Comparison of ENCODE assay signal across 19 mouse cellular contexts in the genomic region with DNA sequence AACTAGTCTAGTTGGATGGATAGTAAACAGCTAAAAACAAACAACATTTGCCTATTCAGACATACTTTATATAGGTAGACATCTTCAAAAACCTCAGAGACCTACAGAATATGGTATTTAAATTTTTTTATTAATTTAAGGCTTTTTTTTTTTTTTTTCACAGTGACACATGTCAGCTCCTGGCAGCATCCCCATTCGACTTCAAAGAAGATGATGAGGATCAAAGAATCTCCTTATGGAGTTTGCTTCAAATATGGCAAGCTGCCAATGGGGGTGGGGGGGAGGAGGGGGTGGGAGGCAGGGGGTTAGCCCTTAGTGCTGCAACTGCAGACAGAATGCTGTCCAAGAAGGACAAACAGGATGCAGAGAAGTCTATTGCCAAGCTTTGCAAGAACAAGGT.
"Had no signal": no experiment of that assay in that cellular context is flagged by ENCODE, and none has a peak within 500 bp of the region (broad histone marks: within the 10 kb centered on the region; RNA-seq: fewer than 3 reads in every experiment).

No protein-coding gene starts in this region.

- H3K9ac ChIP-seq: intestine, embryonic 15.5 days; kidney, embryonic 15.5 days; limb, embryonic 12.5 days; limb, embryonic 15.5 days; liver, embryonic 14.5 days; liver, postnatal 0 days; lung, embryonic 15.5 days; midbrain, embryonic 13.5 days had no signal

- H3K9me3 ChIP-seq: intestine, embryonic 15.5 days; kidney, embryonic 15.5 days; limb, embryonic 12.5 days; limb, embryonic 15.5 days; lung, embryonic 15.5 days; midbrain, embryonic 13.5 days had no signal

- ATAC-seq: intestine, embryonic 15.5 days; liver, postnatal 0 days; midbrain, embryonic 13.5 days had no signal

- H3K4me3 ChIP-seq: intestine, embryonic 15.5 days; kidney, embryonic 15.5 days; left cerebral cortex, adult 2 months; limb, embryonic 12.5 days; limb, embryonic 15.5 days; lung, embryonic 15.5 days; midbrain, embryonic 13.5 days had no signal

- H3K27ac ChIP-seq: intestine, embryonic 15.5 days; kidney, embryonic 15.5 days; left cerebral cortex, adult 2 months; limb, embryonic 12.5 days; limb, embryonic 15.5 days; liver, embryonic 14.5 days; lung, embryonic 15.5 days; midbrain, embryonic 13.5 days had no signal

- DNase-seq: kidney, adult 11 months; kidney, adult 8-10 months; kidney, postnatal 10 days; kidney, postnatal 36 days; layer of hippocampus, adult 9-11 months; liver, postnatal 0 days; lung, postnatal 10 days; lung, postnatal 36 days; thymus, adult 18-20 months; thymus, postnatal 36 days had no signal

- H3K4me1 ChIP-seq: intestine, embryonic 15.5 days; kidney, embryonic 15.5 days; limb, embryonic 15.5 days; lung, embryonic 15.5 days had no signal

- H3K4me2 ChIP-seq: intestine, embryonic 15.5 days; kidney, embryonic 15.5 days; limb, embryonic 12.5 days; limb, embryonic 15.5 days; liver, embryonic 11.5 days; lung, embryonic 15.5 days; midbrain, embryonic 13.5 days had no signal

- H3K36me3 ChIP-seq: intestine, embryonic 15.5 days; kidney, embryonic 15.5 days; limb, embryonic 12.5 days; limb, embryonic 15.5 days; lung, embryonic 15.5 days; midbrain, embryonic 13.5 days had no signal

- H3K27me3 ChIP-seq: intestine, embryonic 15.5 days; kidney, embryonic 15.5 days; limb, embryonic 15.5 days; lung, embryonic 15.5 days; midbrain, embryonic 13.5 days had no signal
